Mouse (Mus musculus): ENCODE measurements at regions not wholly inside any gene's neighbourhood (a gene's known extent, or its start where the extent isn't known, plus 50 kb on each side); places are given as distances from the start of the nearest gene placed in this dataset.

GRCm38 (mm10) chr16:7781506-7781905 is 643.4 kb downstream of the Tmem114 start:
- TF ChIP-seq POLR2A (IDR thresholded peaks at IDR 0.05; ENCODE audit: extremely low read depth, insufficient read depth, low read length) (no peak), CTCF (IDR thresholded peaks at IDR 0.05; ENCODE audit: extremely low read depth, insufficient read depth, low read length) (no peak)
